Comparison of ENCODE assay signal across 9 mouse cellular contexts in genomic region chr16:31493550-31493965, GRCm38 (mm10).
A peak's percentile ranks its signal among the peaks of the same experiment; 100 is the strongest.
DNase-seq lines count a peak whose midpoint lies in the region; ATAC-seq lines count a peak whose summit lies in the region.
"Had no signal": no experiment of that assay in that cellular context is flagged by ENCODE, and none has a peak within 500 bp of the region (broad histone marks: within the 10 kb centered on the region; RNA-seq: fewer than 3 reads in every experiment).

No protein-coding gene starts in this region.

- H3K9ac ChIP-seq in hindbrain, embryonic 11.5 days (ENCODE audit: low read depth, low read length): no peak overlapping the region
- H3K9ac ChIP-seq in hindbrain, embryonic 14.5 days: no peak overlapping the region
- 0 out of 2 replicates have a peak overlapping the region, but pooled peaks have one; percentile 8 for H3K9ac ChIP-seq in embryonic facial prominence, embryonic 11.5 days (replicated peaks; ENCODE audit: low read length)

- no peaks in the 10 kb centered on the region for H3K36me3 ChIP-seq in hindbrain, embryonic 11.5 days (ENCODE audit: control insufficient read depth, insufficient read depth, low read length)
- no peaks in the 10 kb centered on the region for H3K36me3 ChIP-seq in hindbrain, embryonic 14.5 days (replicated peaks; ENCODE audit: control insufficient read depth, insufficient read depth)
- H3K36me3 ChIP-seq in embryonic facial prominence, embryonic 11.5 days (replicated peaks; ENCODE audit: control insufficient read depth, insufficient read depth, low read depth, low read length): no peaks in the 10 kb centered on the region
- H3K36me3 ChIP-seq in limb, embryonic 10.5 days: no peaks in the 10 kb centered on the region

- H3K27me3 ChIP-seq in hindbrain, embryonic 11.5 days (ENCODE audit: control insufficient read depth, insufficient read depth, low read length): no peaks in the 10 kb centered on the region
- H3K27me3 ChIP-seq in hindbrain, embryonic 14.5 days (ENCODE audit: control insufficient read depth, insufficient read depth, low read length): no peaks in the 10 kb centered on the region
- H3K27me3 ChIP-seq in embryonic facial prominence, embryonic 11.5 days (ENCODE audit: control insufficient read depth, insufficient read depth, low read length): no peaks in the 10 kb centered on the region
- H3K27me3 ChIP-seq in limb, embryonic 10.5 days (ENCODE audit: low read depth, poor library complexity, severe bottlenecking): no peaks in the 10 kb centered on the region

- no peak overlapping the region for H3K4me2 ChIP-seq in hindbrain, embryonic 11.5 days (replicated peaks; ENCODE audit: low read depth, low read length)
- no peak overlapping the region for H3K4me2 ChIP-seq in hindbrain, embryonic 14.5 days (replicated peaks)
- no peak overlapping the region for H3K4me2 ChIP-seq in embryonic facial prominence, embryonic 11.5 days (ENCODE audit: low read depth, low read length)

- H3K4me1 ChIP-seq in hindbrain, embryonic 11.5 days (replicated peaks; ENCODE audit: control insufficient read depth, insufficient read depth, low read length): peaks cover 16% of the 10 kb centered on the region
- H3K4me1 ChIP-seq in hindbrain, embryonic 14.5 days (replicated peaks; ENCODE audit: control insufficient read depth, insufficient read depth, low read length): peaks cover 16% of the 10 kb centered on the region
- peaks cover 8% of the 10 kb centered on the region; the same call in 1 of the 2 replicates for H3K4me1 ChIP-seq in embryonic facial prominence, embryonic 11.5 days (ENCODE audit: control insufficient read depth, insufficient read depth, low read length)
- H3K4me1 ChIP-seq in limb, embryonic 10.5 days: peaks cover 55% of the 10 kb centered on the region

- peak overlapping the region; percentile 37; the same call in 1 of the 2 replicates for H3K27ac ChIP-seq in hindbrain, embryonic 11.5 days (ENCODE audit: low read depth, low read length)
- H3K27ac ChIP-seq in hindbrain, embryonic 14.5 days: no peak overlapping the region
- no peak overlapping the region for H3K27ac ChIP-seq in embryonic facial prominence, embryonic 11.5 days (replicated peaks; ENCODE audit: low read depth, low read length)
- peak overlapping the region; percentile 73 for H3K27ac ChIP-seq in limb, embryonic 10.5 days

- no peak for ATAC-seq in hindbrain, embryonic 11.5 days (ENCODE audit: low FRiP score)
- ATAC-seq in hindbrain, embryonic 14.5 days (ENCODE audit: low FRiP score): no peak
- ATAC-seq in embryonic facial prominence, embryonic 11.5 days (replicated peaks; ENCODE audit: insufficient number of reproducible peaks, low FRiP score, low TSS enrichment, low read depth): no peak
- ATAC-seq: inflammation-experienced regulatory T-cells, adult 6 months had no signal

- peak; percentile 46 for DNase-seq in hindbrain, embryonic 11.5 days (ENCODE audit: low spot score)
- DNase-seq in hindbrain, embryonic 14.5 days (ENCODE audit: low spot score): no peak
- peak; percentile 27 for DNase-seq in ES-CJ7 (ENCODE audit: low read depth, low spot score)
- no peak for DNase-seq in embryonic facial prominence, embryonic 11.5 days (ENCODE audit: low spot score)
- DNase-seq in limb, embryonic 10.5 days (ENCODE audit: low spot score): no peak
- no peak for DNase-seq in ovary, postnatal 14 days (ENCODE audit: low spot score)
- DNase-seq in thymus, postnatal 36 days: no peak
- DNase-seq in frontal cortex, postnatal 10 days (ENCODE audit: low spot score in 2 of 2): no peak

- WGBS in hindbrain, embryonic 11.5 days: 36% methylated on average over 6 of the region's 6 CpGs
- 27% methylated on average over 6 of the region's 6 CpGs for WGBS in hindbrain, embryonic 14.5 days
- 46% methylated on average over 6 of the region's 6 CpGs for WGBS in embryonic facial prominence, embryonic 11.5 days
- 69% methylated on average over 6 of the region's 6 CpGs for WGBS in limb, embryonic 10.5 days

- H3K9me3 ChIP-seq in hindbrain, embryonic 11.5 days (ENCODE audit: control insufficient read depth, low read length): no peaks in the 10 kb centered on the region
- H3K9me3 ChIP-seq in hindbrain, embryonic 14.5 days (ENCODE audit: control insufficient read depth, low read length): no peaks in the 10 kb centered on the region
- H3K9me3 ChIP-seq in embryonic facial prominence, embryonic 11.5 days (replicated peaks; ENCODE audit: control insufficient read depth, low read length): no peaks in the 10 kb centered on the region
- H3K9me3 ChIP-seq in limb, embryonic 10.5 days (replicated peaks): no peaks in the 10 kb centered on the region

- H3K4me3 ChIP-seq in hindbrain, embryonic 11.5 days (ENCODE audit: low read depth, low read length): no peak overlapping the region
- no peak overlapping the region for H3K4me3 ChIP-seq in hindbrain, embryonic 14.5 days (replicated peaks; ENCODE audit: low read length)
- H3K4me3 ChIP-seq in embryonic facial prominence, embryonic 11.5 days (ENCODE audit: low read depth, low read length): no peak overlapping the region
- no peak overlapping the region for H3K4me3 ChIP-seq in limb, embryonic 10.5 days

Comparison
In these comparisons a context has a peak if more than half of its experiments do, and no peak if none do; other contexts are left out.
1. DNase-seq: peak in hindbrain, embryonic 11.5 days (single experiment) and ES-CJ7 (single experiment); none in hindbrain, embryonic 14.5 days (single experiment), embryonic facial prominence, embryonic 11.5 days (single experiment), limb, embryonic 10.5 days (single experiment), ovary, postnatal 14 days (single experiment), thymus, postnatal 36 days (0 of 2) and frontal cortex, postnatal 10 days (0 of 2).
2. H3K27ac ChIP-seq: peak in hindbrain, embryonic 11.5 days (single experiment) and limb, embryonic 10.5 days (single experiment); none in hindbrain, embryonic 14.5 days (single experiment) and embryonic facial prominence, embryonic 11.5 days (single experiment).